Mouse (Mus musculus) embryonic facial prominence, embryonic 11.5 days (tissue): ENCODE measurements at regions not wholly inside any gene's neighbourhood (a gene's known extent, or its start where the extent isn't known, plus 50 kb on each side); places are given as distances from the start of the nearest gene placed in this dataset.

Source experiments
- ATAC-seq: fragments of 200-750 bp; cut with Nextera tagmentation; replicated peaks from 2 replicates; pipeline ENCODE4 v1.8.0; 2017; ENCODE audit warnings: low read depth; ENCODE audit not compliant: insufficient number of reproducible peaks, low FRiP score, low TSS enrichment
- DNase-seq: peaks from one replicate; pipeline ENCODE4 v3.0.0-alpha.2; 2015; ENCODE audit warnings: low spot score
- H3K27ac ChIP-seq: fragments of 300-500 bp; sonication (generic); replicated peaks from 2 replicates; pipeline ENCODE4 v1.5.1; 2014; ENCODE audit warnings: mild to moderate bottlenecking, low read depth, low read length, control low read depth
- H3K27me3 ChIP-seq: fragments of 300-500 bp; sonication (generic); 2 replicates; pipeline ENCODE4 v1.6.1; 2014; ENCODE audit warnings: mild to moderate bottlenecking, low read length, moderate library complexity, mixed read lengths; ENCODE audit not compliant: control insufficient read depth, insufficient read depth
- H3K36me3 ChIP-seq: fragments of 300-500 bp; sonication (generic); replicated peaks from 2 replicates; pipeline ENCODE4 v1.6.1; 2014; ENCODE audit warnings: low read depth, mild to moderate bottlenecking, low read length, moderate library complexity, mixed read lengths; ENCODE audit not compliant: control insufficient read depth, insufficient read depth
- H3K4me1 ChIP-seq: fragments of 300-500 bp; sonication (generic); 2 replicates; pipeline ENCODE4 v1.6.1; 2014; ENCODE audit warnings: low read length, mixed read lengths; ENCODE audit not compliant: control insufficient read depth, insufficient read depth
- H3K4me2 ChIP-seq: fragments of 300-500 bp; sonication (generic); 2 replicates; pipeline ENCODE4 v1.6.1; 2014; ENCODE audit warnings: low read depth, mild to moderate bottlenecking, control low read depth, low read length, moderate library complexity
- H3K4me3 ChIP-seq: fragments of 300-500 bp; sonication (generic); 2 replicates; pipeline ENCODE4 v1.5.1; 2014; ENCODE audit warnings: low read depth, low read length, control low read depth
- H3K9ac ChIP-seq: fragments of 300-500 bp; sonication (generic); replicated peaks from 2 replicates; pipeline ENCODE4 v1.6.1; 2014; ENCODE audit warnings: mild to moderate bottlenecking, control low read depth, low read length
- H3K9me3 ChIP-seq: fragments of 300-500 bp; sonication (generic); replicated peaks from 2 replicates; pipeline ENCODE4 v1.6.1; 2016; ENCODE audit warnings: mild to moderate bottlenecking, low read length, inconsistent platforms, mixed read lengths; ENCODE audit not compliant: control insufficient read depth
- WGBS: fragments of 180-500 bp; shearing (Covaris S2); extraction: QIAGEN DNeasy Blood & Tissue Kit; methylation state at CpG from one replicate; pipeline ENCODE4 v1.1.7; 2014; 5-methylcytosine and 5-hydroxymethylcytosine counted together

DNA sequence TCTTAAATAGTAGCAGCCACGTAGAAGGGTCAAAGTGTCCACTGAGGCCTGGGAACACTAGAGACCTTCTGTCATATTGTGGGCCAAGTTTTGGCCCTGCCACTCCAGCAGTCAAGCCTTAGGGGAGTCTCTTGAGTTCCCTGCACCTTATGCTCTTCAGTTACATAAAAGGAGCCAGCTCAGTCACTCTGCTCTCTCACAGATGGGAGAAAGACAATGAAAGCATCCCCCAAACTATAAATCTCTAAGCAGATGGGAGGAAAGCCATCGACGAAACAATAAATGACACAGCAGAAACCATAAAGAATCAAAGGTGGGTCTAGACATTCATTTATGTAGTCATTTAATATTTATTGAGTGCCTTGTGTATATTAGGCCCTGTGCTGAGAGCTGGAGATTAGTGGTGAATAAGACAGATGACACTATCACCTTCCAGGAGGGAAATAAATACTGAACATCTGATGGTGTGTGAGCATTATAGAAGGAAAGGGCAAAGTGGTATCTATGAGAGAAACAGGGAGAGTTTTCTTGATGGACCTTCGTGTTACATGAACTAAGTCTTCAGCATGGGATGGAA lies 137.5 kb upstream of the Synpr start:
- H3K36me3 ChIP-seq = no peaks in the 10 kb centered on the region
- ATAC-seq (no peak), DNase-seq (no peak)
- H3K27ac ChIP-seq = no peak overlapping the region
- no peak overlapping the region for H3K4me2 ChIP-seq
- no peaks in the 10 kb centered on the region for H3K27me3 ChIP-seq
- H3K4me1 ChIP-seq = no peaks in the 10 kb centered on the region
- H3K9me3 ChIP-seq = no peaks in the 10 kb centered on the region
- 86% methylated on average over 4 of the region's 4 CpGs for WGBS
- no peak overlapping the region for H3K4me3 ChIP-seq
- no peak overlapping the region for H3K9ac ChIP-seq

DNA sequence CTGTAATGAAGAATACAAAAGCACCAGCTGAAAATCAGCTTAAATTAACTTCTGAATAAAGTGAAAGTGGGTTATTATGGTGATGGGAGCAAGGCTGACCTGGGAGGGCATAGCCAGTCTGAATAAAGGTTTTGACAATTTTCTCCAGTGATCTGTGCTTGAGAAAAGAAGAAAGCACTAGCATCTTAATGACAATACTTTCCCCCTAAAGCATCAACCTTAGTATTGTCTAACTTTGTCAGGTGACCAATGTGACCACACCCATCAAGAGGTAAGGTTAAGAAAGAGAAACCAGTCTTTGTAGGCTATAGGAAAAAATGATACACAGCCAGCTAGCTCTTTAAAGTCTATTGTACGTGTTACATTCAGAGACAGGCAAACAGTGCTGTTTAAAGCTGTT lies 135.0 kb upstream of the Synpr start:
- ATAC-seq = no peak
- Histone ChIP-seq H3K27me3 (no peaks in the 10 kb centered on the region), H3K4me3 (no peak overlapping the region), H3K27ac (no peak overlapping the region), H3K9ac (no peak overlapping the region), H3K9me3 (no peaks in the 10 kb centered on the region), H3K4me2 (no peak overlapping the region), H3K4me1 (no peaks in the 10 kb centered on the region), H3K36me3 (no peaks in the 10 kb centered on the region)
- 78% methylated on average over 1 of the region's 1 CpGs for WGBS
- no peak for DNase-seq

DNA sequence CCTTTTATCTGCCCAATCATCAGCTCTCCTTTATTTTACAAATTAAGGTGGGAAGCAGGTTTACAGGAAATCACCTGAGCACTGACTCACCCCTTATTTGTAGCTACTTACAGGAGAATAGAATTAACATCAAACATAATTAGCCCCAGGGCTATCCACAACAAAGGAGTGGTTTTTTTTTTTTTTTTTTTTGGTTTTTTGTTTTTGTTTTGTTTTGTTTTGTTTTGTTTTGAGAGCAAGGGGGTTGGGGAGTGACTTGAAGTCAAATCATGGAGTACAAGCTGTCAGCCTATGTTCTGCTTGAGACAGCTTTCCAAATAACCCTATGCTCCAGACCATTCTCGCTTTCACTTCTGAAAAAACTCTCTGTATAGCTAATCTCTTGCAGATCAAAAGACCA lies 132.9 kb upstream of the Synpr start:
- Histone ChIP-seq H3K9me3 (no peaks in the 10 kb centered on the region), H3K9ac (no peak overlapping the region), H3K4me3 (no peak overlapping the region), H3K4me1 (no peaks in the 10 kb centered on the region), H3K27me3 (no peaks in the 10 kb centered on the region), H3K27ac (no peak overlapping the region), H3K4me2 (no peak overlapping the region), H3K36me3 (no peaks in the 10 kb centered on the region)
- ATAC-seq (no peak), DNase-seq (no peak)
- 69% methylated on average over 1 of the region's 1 CpGs for WGBS

DNA sequence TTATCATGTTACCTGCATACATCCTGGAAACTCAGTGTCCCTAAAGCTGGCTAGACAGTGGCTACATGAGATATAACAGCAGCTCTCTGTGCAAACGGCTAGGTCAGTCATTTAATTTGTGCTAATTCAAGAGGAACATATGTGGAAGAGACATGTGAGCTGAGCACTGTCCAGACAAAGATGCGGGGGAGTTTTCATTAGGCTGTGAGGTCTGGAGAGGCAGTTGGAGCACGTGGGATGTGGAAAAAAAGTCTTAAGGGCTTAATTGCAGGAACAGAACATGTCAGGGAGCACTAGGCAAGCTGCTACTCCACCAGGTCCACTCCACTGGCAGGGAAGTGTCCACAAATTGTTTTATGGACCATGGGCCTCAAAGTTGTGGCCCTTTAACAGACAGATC lies 108.4 kb upstream of the Synpr start:
- no peaks in the 10 kb centered on the region for H3K27me3 ChIP-seq
- no peak overlapping the region for H3K4me3 ChIP-seq
- H3K9me3 ChIP-seq = no peaks in the 10 kb centered on the region
- no peaks in the 10 kb centered on the region for H3K4me1 ChIP-seq
- no peak for DNase-seq
- H3K4me2 ChIP-seq = no peak overlapping the region
- H3K36me3 ChIP-seq = no peaks in the 10 kb centered on the region
- WGBS = 62% methylated on average over 3 of the region's 3 CpGs
- no peak overlapping the region for H3K9ac ChIP-seq
- no peak for ATAC-seq
- no peak overlapping the region for H3K27ac ChIP-seq

DNA sequence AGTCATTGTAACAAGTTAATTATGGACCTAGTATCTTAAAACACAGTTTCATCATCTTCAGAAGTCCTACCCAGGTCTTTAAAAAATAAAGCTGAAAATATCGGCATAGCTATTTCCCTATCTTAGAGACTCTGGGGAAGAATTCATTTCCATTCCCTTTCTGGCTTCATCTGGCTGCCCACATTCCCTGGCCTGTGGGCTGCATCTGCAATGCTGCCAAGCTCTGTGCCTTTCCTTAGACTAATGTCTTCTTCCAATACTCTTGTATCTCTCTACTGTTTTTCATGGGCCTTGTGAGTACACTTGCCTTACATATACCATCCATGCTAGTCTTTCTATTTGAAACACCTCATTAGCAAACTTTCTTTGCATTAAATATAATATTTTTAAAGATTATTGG lies 106.7 kb upstream of the Synpr start:
- no peak overlapping the region for H3K27ac ChIP-seq
- H3K9ac ChIP-seq = no peak overlapping the region
- no peak for DNase-seq
- H3K36me3 ChIP-seq = no peaks in the 10 kb centered on the region
- H3K27me3 ChIP-seq = no peaks in the 10 kb centered on the region
- H3K4me1 ChIP-seq = no peaks in the 10 kb centered on the region
- no peaks in the 10 kb centered on the region for H3K9me3 ChIP-seq
- no peak overlapping the region for H3K4me2 ChIP-seq
- no peak for ATAC-seq
- no peak overlapping the region for H3K4me3 ChIP-seq
- WGBS = 81% methylated on average over 1 of the region's 1 CpGs

DNA sequence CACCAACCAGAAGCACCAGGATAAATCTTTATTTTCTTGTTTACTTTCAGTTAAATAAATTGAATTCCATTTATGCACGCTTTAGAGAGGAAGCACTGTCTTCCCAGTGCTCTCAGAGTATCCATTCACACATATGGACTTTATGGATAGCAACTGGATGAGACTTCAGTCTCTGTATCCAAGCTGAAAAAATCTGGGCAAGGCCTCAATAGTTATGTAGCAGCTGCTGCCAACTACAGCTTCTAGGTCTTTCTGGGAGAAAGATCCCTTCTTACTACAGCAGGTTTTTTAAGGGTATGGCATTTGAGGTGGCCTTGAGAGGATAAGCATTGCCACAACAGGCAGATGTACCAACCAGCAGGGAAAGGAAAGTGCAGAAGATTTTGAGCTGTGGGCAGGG lies 93.8 kb upstream of the Synpr start:
- WGBS = 73% methylated on average over 1 of the region's 1 CpGs
- H3K27me3 ChIP-seq = no peaks in the 10 kb centered on the region
- no peak overlapping the region for H3K4me3 ChIP-seq
- H3K9me3 ChIP-seq = no peaks in the 10 kb centered on the region
- H3K4me1 ChIP-seq = no peaks in the 10 kb centered on the region
- ATAC-seq (no peak), DNase-seq (no peak)
- no peak overlapping the region for H3K9ac ChIP-seq
- H3K4me2 ChIP-seq = no peak overlapping the region
- no peak overlapping the region for H3K27ac ChIP-seq
- H3K36me3 ChIP-seq = no peaks in the 10 kb centered on the region

DNA sequence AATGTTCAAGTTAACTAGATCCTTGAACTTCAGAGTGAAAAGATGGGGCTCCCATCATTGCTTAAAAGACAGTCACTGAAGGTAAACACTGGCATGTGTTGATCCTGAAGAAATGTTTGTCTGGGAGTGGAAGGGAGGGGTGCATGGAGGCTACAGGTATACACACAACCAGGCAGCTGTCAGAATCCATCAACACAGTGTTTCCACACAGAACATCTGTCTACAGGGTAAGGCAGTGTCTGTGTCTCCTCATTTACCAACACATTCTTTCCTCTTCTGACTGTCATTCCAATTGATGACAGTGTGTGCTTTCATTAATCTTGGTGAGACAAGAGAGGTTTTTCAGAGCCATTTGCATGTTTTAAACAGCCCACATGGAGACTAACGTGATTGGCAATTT lies 91.8 kb upstream of the Synpr start:
- Histone ChIP-seq H3K27me3 (no peaks in the 10 kb centered on the region), H3K27ac (no peak overlapping the region), H3K36me3 (no peaks in the 10 kb centered on the region), H3K4me1 (no peaks in the 10 kb centered on the region), H3K4me3 (no peak overlapping the region), H3K9me3 (no peaks in the 10 kb centered on the region), H3K9ac (no peak overlapping the region), H3K4me2 (no peak overlapping the region)
- WGBS = 36% methylated on average over 1 of the region's 1 CpGs
- ATAC-seq (no peak), DNase-seq (no peak)

DNA sequence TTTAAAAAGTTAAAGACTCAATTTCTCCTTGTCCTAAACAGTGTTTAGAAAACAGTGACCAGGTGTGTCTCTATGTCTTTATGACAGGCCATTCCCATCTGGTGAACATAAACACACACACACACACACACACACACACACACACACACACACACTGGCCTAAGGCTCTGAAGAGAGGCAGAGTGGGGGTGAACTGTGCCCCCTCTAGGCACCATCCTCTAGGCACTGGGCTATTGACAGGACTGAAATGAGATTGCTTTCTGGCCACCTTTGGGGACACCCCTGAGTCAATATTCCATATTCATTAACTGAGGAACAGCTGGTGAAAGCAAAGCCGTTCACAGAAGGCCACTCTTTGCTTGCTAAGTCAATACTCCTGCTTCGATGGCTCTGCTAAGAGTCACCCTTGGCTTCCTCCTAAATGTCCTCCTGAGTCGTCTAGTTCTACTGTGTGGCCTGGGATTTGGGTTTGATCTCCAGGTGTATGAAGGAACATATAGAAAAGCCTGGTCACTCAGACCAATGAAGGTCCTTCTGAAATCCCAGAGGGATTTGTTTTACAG lies 87.2 kb upstream of the Synpr start:
- ATAC-seq (no peak), DNase-seq (no peak)
- 83% methylated on average over 3 of the region's 3 CpGs for WGBS

More for the DNA sequence above, 87.2 kb upstream of the Synpr start:
- H3K9ac ChIP-seq = no peak overlapping the region
- no peaks in the 10 kb centered on the region for H3K27me3 ChIP-seq
- no peaks in the 10 kb centered on the region for H3K36me3 ChIP-seq
- H3K9me3 ChIP-seq = no peaks in the 10 kb centered on the region
- H3K27ac ChIP-seq = no peak overlapping the region
- no peaks in the 10 kb centered on the region for H3K4me1 ChIP-seq
- no peak overlapping the region for H3K4me3 ChIP-seq
- H3K4me2 ChIP-seq = no peak overlapping the region
